Mouse (Mus musculus): ENCODE measurements around the gene Hsd17b2. TPM values are rescaled to one million over a fixed set of nuclear protein-coding genes. Genes with fewer than 3 reads are reported as not detected.

The Hsd17b2 gene
- polyA plus RNA-seq, 1 experiment from 2014 or later = 0.17 TPM

GRCm38 (mm10) chr8:117700699-117701098 is 1.0 kb upstream of the Hsd17b2 start:
- no peaks in the 10 kb centered on the region for H3K9me3 ChIP-seq (replicated peaks; ENCODE audit: control insufficient read depth, low read length)
- H3K4me2 ChIP-seq (ENCODE audit: low read depth, low read length) = no peak overlapping the region
- no peaks in the 10 kb centered on the region for H3K4me1 ChIP-seq (ENCODE audit: control insufficient read depth, insufficient read depth, low read length)
- H3K4me3 ChIP-seq (ENCODE audit: low read length) = no peak overlapping the region
- ATAC-seq (replicated peaks; ENCODE audit: extremely low read depth, insufficient read depth, low FRiP score) = no peak
- no peaks in the 10 kb centered on the region for H3K27me3 ChIP-seq (ENCODE audit: control insufficient read depth, insufficient read depth, low read length)
- no peak overlapping the region for H3K27ac ChIP-seq (ENCODE audit: low read length)
- no peaks in the 10 kb centered on the region for H3K36me3 ChIP-seq (ENCODE audit: control insufficient read depth, insufficient read depth)
- WGBS = 79% methylated on average over 8 of the region's 8 CpGs
- no peak overlapping the region for H3K9ac ChIP-seq (ENCODE audit: low read length)

GRCm38 (mm10) chr8:117701246-117701645 is 458 bp upstream of the Hsd17b2 start:
- 87% methylated on average over 8 of the region's 8 CpGs for WGBS
- H3K9ac ChIP-seq (ENCODE audit: low read length) = no peak overlapping the region
- ATAC-seq (replicated peaks; ENCODE audit: extremely low read depth, insufficient read depth, low FRiP score) = no peak
- H3K27me3 ChIP-seq (ENCODE audit: control insufficient read depth, insufficient read depth, low read length) = no peaks in the 10 kb centered on the region
- no peak overlapping the region for H3K27ac ChIP-seq (ENCODE audit: low read length)
- no peaks in the 10 kb centered on the region for H3K4me1 ChIP-seq (ENCODE audit: control insufficient read depth, insufficient read depth, low read length)
- no peaks in the 10 kb centered on the region for H3K36me3 ChIP-seq (ENCODE audit: control insufficient read depth, insufficient read depth)
- no peak overlapping the region for H3K4me2 ChIP-seq (ENCODE audit: low read depth, low read length)
- H3K4me3 ChIP-seq (ENCODE audit: low read length) = no peak overlapping the region
- H3K9me3 ChIP-seq (replicated peaks; ENCODE audit: control insufficient read depth, low read length) = no peaks in the 10 kb centered on the region

- ATAC-seq (replicated peaks; ENCODE audit: extremely low read depth, insufficient read depth, low FRiP score) = no peak
- 78% methylated on average over 10 of the region's 10 CpGs for WGBS
- Histone ChIP-seq H3K9me3 (replicated peaks; ENCODE audit: control insufficient read depth, low read length) (no peaks in the 10 kb centered on the region), H3K27ac (ENCODE audit: low read length) (no peak overlapping the region), H3K9ac (ENCODE audit: low read length) (no peak overlapping the region), H3K36me3 (ENCODE audit: control insufficient read depth, insufficient read depth) (no peaks in the 10 kb centered on the region), H3K4me2 (ENCODE audit: low read depth, low read length) (no peak overlapping the region), H3K4me1 (ENCODE audit: control insufficient read depth, insufficient read depth, low read length) (no peaks in the 10 kb centered on the region), H3K4me3 (ENCODE audit: low read length) (no peak overlapping the region), H3K27me3 (ENCODE audit: control insufficient read depth, insufficient read depth, low read length) (no peaks in the 10 kb centered on the region)
These were observed 997 bp downstream of the Hsd17b2 start for GRCm38 (mm10) chr8:117702701-117703100.

- H3K4me3 ChIP-seq (ENCODE audit: low read length) = no peak overlapping the region
- H3K9me3 ChIP-seq (replicated peaks; ENCODE audit: control insufficient read depth, low read length) = no peaks in the 10 kb centered on the region
- no peak for ATAC-seq (replicated peaks; ENCODE audit: extremely low read depth, insufficient read depth, low FRiP score)
- no peak overlapping the region for H3K27ac ChIP-seq (ENCODE audit: low read length)
- no peaks in the 10 kb centered on the region for H3K36me3 ChIP-seq (ENCODE audit: control insufficient read depth, insufficient read depth)
- H3K4me1 ChIP-seq (ENCODE audit: control insufficient read depth, insufficient read depth, low read length) = no peaks in the 10 kb centered on the region
- 69% methylated on average over 4 of the region's 4 CpGs for WGBS
- H3K9ac ChIP-seq (ENCODE audit: low read length) = no peak overlapping the region
- H3K27me3 ChIP-seq (ENCODE audit: control insufficient read depth, insufficient read depth, low read length) = no peaks in the 10 kb centered on the region
- no peak overlapping the region for H3K4me2 ChIP-seq (ENCODE audit: low read depth, low read length)
These were observed 4.4 kb downstream of the Hsd17b2 start for GRCm38 (mm10) chr8:117706141-117706540.

GRCm38 (mm10) chr8:117712226-117712625 is 10.5 kb downstream of the Hsd17b2 start:
- Histone ChIP-seq H3K9ac (ENCODE audit: low read length) (no peak overlapping the region), H3K4me3 (ENCODE audit: low read length) (no peak overlapping the region), H3K4me2 (ENCODE audit: low read depth, low read length) (no peak overlapping the region), H3K9me3 (replicated peaks; ENCODE audit: control insufficient read depth, low read length) (no peaks in the 10 kb centered on the region), H3K36me3 (ENCODE audit: control insufficient read depth, insufficient read depth) (no peaks in the 10 kb centered on the region), H3K4me1 (ENCODE audit: control insufficient read depth, insufficient read depth, low read length) (no peaks in the 10 kb centered on the region), H3K27me3 (ENCODE audit: control insufficient read depth, insufficient read depth, low read length) (no peaks in the 10 kb centered on the region), H3K27ac (ENCODE audit: low read length) (no peak overlapping the region)
- 32% methylated on average over 5 of the region's 5 CpGs for WGBS
- ATAC-seq (replicated peaks; ENCODE audit: extremely low read depth, insufficient read depth, low FRiP score) = no peak

- H3K27me3 ChIP-seq (ENCODE audit: control insufficient read depth, insufficient read depth, low read length) = no peaks in the 10 kb centered on the region
- H3K9me3 ChIP-seq (replicated peaks; ENCODE audit: control insufficient read depth, low read length) = no peaks in the 10 kb centered on the region
- H3K4me3 ChIP-seq (ENCODE audit: low read length) = no peak overlapping the region
- H3K27ac ChIP-seq (ENCODE audit: low read length) = no peak overlapping the region
- H3K9ac ChIP-seq (ENCODE audit: low read length) = no peak overlapping the region
- no peak overlapping the region for H3K4me2 ChIP-seq (ENCODE audit: low read depth, low read length)
- 79% methylated on average over 5 of the region's 5 CpGs for WGBS
- no peak for ATAC-seq (replicated peaks; ENCODE audit: extremely low read depth, insufficient read depth, low FRiP score)
- H3K36me3 ChIP-seq (ENCODE audit: control insufficient read depth, insufficient read depth) = no peaks in the 10 kb centered on the region
- no peaks in the 10 kb centered on the region for H3K4me1 ChIP-seq (ENCODE audit: control insufficient read depth, insufficient read depth, low read length)
These were observed 12.9 kb downstream of the Hsd17b2 start for GRCm38 (mm10) chr8:117714604-117715003.

- H3K4me1 ChIP-seq (ENCODE audit: control insufficient read depth, insufficient read depth, low read length) = no peaks in the 10 kb centered on the region
- no peak overlapping the region for H3K4me2 ChIP-seq (ENCODE audit: low read depth, low read length)
- no peak for ATAC-seq (replicated peaks; ENCODE audit: extremely low read depth, insufficient read depth, low FRiP score)
- no peak overlapping the region for H3K27ac ChIP-seq (ENCODE audit: low read length)
- no peaks in the 10 kb centered on the region for H3K9me3 ChIP-seq (replicated peaks; ENCODE audit: control insufficient read depth, low read length)
- 65% methylated on average over 5 of the region's 5 CpGs for WGBS
- H3K36me3 ChIP-seq (ENCODE audit: control insufficient read depth, insufficient read depth) = no peaks in the 10 kb centered on the region
- H3K27me3 ChIP-seq (ENCODE audit: control insufficient read depth, insufficient read depth, low read length) = no peaks in the 10 kb centered on the region
- no peak overlapping the region for H3K9ac ChIP-seq (ENCODE audit: low read length)
- no peak overlapping the region for H3K4me3 ChIP-seq (ENCODE audit: low read length)
These were observed 14.2 kb downstream of the Hsd17b2 start for GRCm38 (mm10) chr8:117715896-117716295.

- H3K4me1 ChIP-seq (ENCODE audit: control insufficient read depth, insufficient read depth, low read length) = no peaks in the 10 kb centered on the region
- H3K27ac ChIP-seq (ENCODE audit: low read length) = no peak overlapping the region
- 66% methylated on average over 14 of the region's 14 CpGs for WGBS
- H3K4me2 ChIP-seq (ENCODE audit: low read depth, low read length) = no peak overlapping the region
- no peak overlapping the region for H3K9ac ChIP-seq (ENCODE audit: low read length)
- no peaks in the 10 kb centered on the region for H3K36me3 ChIP-seq (ENCODE audit: control insufficient read depth, insufficient read depth)
- ATAC-seq (replicated peaks; ENCODE audit: extremely low read depth, insufficient read depth, low FRiP score) = no peak
- H3K4me3 ChIP-seq (ENCODE audit: low read length) = no peak overlapping the region
- no peaks in the 10 kb centered on the region for H3K27me3 ChIP-seq (ENCODE audit: control insufficient read depth, insufficient read depth, low read length)
- 0 out of 2 replicates have a peak, but pooled peaks cover 4% of the 10 kb centered on the region for H3K9me3 ChIP-seq (replicated peaks; ENCODE audit: control insufficient read depth, low read length)
These were observed 16.6 kb downstream of the Hsd17b2 start for GRCm38 (mm10) chr8:117718152-117718860.

- no peaks in the 10 kb centered on the region for H3K36me3 ChIP-seq (ENCODE audit: control insufficient read depth, insufficient read depth)
- ATAC-seq (replicated peaks; ENCODE audit: extremely low read depth, insufficient read depth, low FRiP score) = no peak
- WGBS = 53% methylated on average over 7 of the region's 7 CpGs
These were observed 24.8 kb downstream of the Hsd17b2 start for GRCm38 (mm10) chr8:117726467-117726866.

More at GRCm38 (mm10) chr8:117726467-117726866, 24.8 kb downstream of the Hsd17b2 start:
- H3K27me3 ChIP-seq (ENCODE audit: control insufficient read depth, insufficient read depth, low read length) = no peaks in the 10 kb centered on the region
- H3K4me1 ChIP-seq (ENCODE audit: control insufficient read depth, insufficient read depth, low read length) = no peaks in the 10 kb centered on the region
- H3K4me3 ChIP-seq (ENCODE audit: low read length) = no peak overlapping the region
- 0 out of 2 replicates have a peak, but pooled peaks cover 4% of the 10 kb centered on the region for H3K9me3 ChIP-seq (replicated peaks; ENCODE audit: control insufficient read depth, low read length)
- H3K27ac ChIP-seq (ENCODE audit: low read length) = no peak overlapping the region
- H3K4me2 ChIP-seq (ENCODE audit: low read depth, low read length) = no peak overlapping the region
- H3K9ac ChIP-seq (ENCODE audit: low read length) = no peak overlapping the region
